Mouse (Mus musculus) ovary, postnatal 10 days (tissue): ENCODE data around the gene Snx14.

ENCODE experiments used
- DNase-seq: peaks from one replicate; pipeline ENCODE4 v3.0.0; 2022; ENCODE audit warnings: low spot score

Snx14 gene

GRCm38 (mm10) chr9:88380542-88380941, 58.2 kb downstream of the Snx14 start:
- no peak for DNase-seq

GRCm38 (mm10) chr9:88380076-88380475, 58.7 kb downstream of the Snx14 start:
- DNase-seq: no peak

GRCm38 (mm10) chr9:88379057-88379456, 59.7 kb downstream of the Snx14 start:
- no peak for DNase-seq

- DNase-seq: no peak
Observed at GRCm38 (mm10) chr9:88377483-88377882, 61.3 kb downstream of the Snx14 start.

GRCm38 (mm10) chr9:88373001-88373400, 65.8 kb downstream of the Snx14 start:
- DNase-seq: no peak

GRCm38 (mm10) chr9:88371201-88371600, 67.6 kb downstream of the Snx14 start:
- no peak for DNase-seq

- no peak for DNase-seq
Observed at GRCm38 (mm10) chr9:88369666-88370065, 69.1 kb downstream of the Snx14 start.

- no peak for DNase-seq
Observed at GRCm38 (mm10) chr9:88368476-88368875, 70.3 kb downstream of the Snx14 start.

GRCm38 (mm10) chr9:88367751-88368150, 71.0 kb downstream of the Snx14 start:
- DNase-seq: no peak

GRCm38 (mm10) chr9:88367322-88367721, 71.4 kb downstream of the Snx14 start:
- no peak for DNase-seq

- DNase-seq: no peak
Observed at GRCm38 (mm10) chr9:88366819-88367218, 71.9 kb downstream of the Snx14 start.

- DNase-seq: no peak
Observed at GRCm38 (mm10) chr9:88366308-88366707, 72.5 kb downstream of the Snx14 start.

GRCm38 (mm10) chr9:88363102-88363501, 75.7 kb downstream of the Snx14 start:
- no peak for DNase-seq

- DNase-seq: no peak
Observed at GRCm38 (mm10) chr9:88362055-88362850, 76.5 kb downstream of the Snx14 start.

GRCm38 (mm10) chr9:88361211-88361909, 77.4 kb downstream of the Snx14 start:
- no peak for DNase-seq

- no peak for DNase-seq
Observed at GRCm38 (mm10) chr9:88359140-88359539, 79.6 kb downstream of the Snx14 start.

GRCm38 (mm10) chr9:88357173-88357572, 81.6 kb downstream of the Snx14 start:
- DNase-seq: no peak

GRCm38 (mm10) chr9:88353459-88353858, 85.3 kb downstream of the Snx14 start:
- no peak for DNase-seq

GRCm38 (mm10) chr9:88352741-88353140, 86.0 kb downstream of the Snx14 start:
- DNase-seq: no peak

GRCm38 (mm10) chr9:88351163-88351562, 87.6 kb downstream of the Snx14 start:
- DNase-seq: no peak

- DNase-seq: no peak
Observed at GRCm38 (mm10) chr9:88350317-88350716, 88.4 kb downstream of the Snx14 start.

- DNase-seq: no peak
Observed at GRCm38 (mm10) chr9:88348623-88349022, 90.1 kb downstream of the Snx14 start.

GRCm38 (mm10) chr9:88346857-88347256, 91.9 kb downstream of the Snx14 start:
- no peak for DNase-seq
